Mouse (Mus musculus) limb, embryonic 12.5 days (tissue): Measurements from ENCODE around the gene Agl. TPM values are rescaled to one million over a fixed set of nuclear protein-coding genes. Genes with fewer than 3 reads are reported as not detected.
"Not testable (repeated sequence)": the region's sequence is repeated elsewhere in the genome, so short reads cannot be mapped to it uniquely, and the experiment has no call there.

Experiments used
- ATAC-seq: fragments of 200-750 bp; cut with Nextera tagmentation; 2 replicates; pipeline ENCODE4 v1.8.0; 2017; ENCODE audit warnings: low read depth, moderate TSS enrichment; ENCODE audit not compliant: insufficient number of reproducible peaks, insufficient read depth, low FRiP score, low TSS enrichment
- H3K27ac ChIP-seq: fragments of 300-500 bp; sonication (generic); 2 replicates; pipeline ENCODE4 v1.5.1; 2016; ENCODE audit warnings: mild to moderate bottlenecking, moderate library complexity
- H3K27me3 ChIP-seq: fragments of 300-500 bp; sonication (generic); 2 replicates; pipeline ENCODE4 v1.6.1; 2016; ENCODE audit warnings: mild to moderate bottlenecking, moderate library complexity
- H3K36me3 ChIP-seq: fragments of 300-500 bp; sonication (generic); 2 replicates; pipeline ENCODE4 v1.6.1; 2016; ENCODE audit warnings: mild to moderate bottlenecking, moderate library complexity
- H3K4me1 ChIP-seq: fragments of 300-500 bp; sonication (generic); replicated peaks from 2 replicates; pipeline ENCODE4 v1.6.1; 2016
- H3K4me2 ChIP-seq: fragments of 300-500 bp; sonication (generic); 2 replicates; pipeline ENCODE4 v1.6.1; 2016; ENCODE audit warnings: mild to moderate bottlenecking, moderate library complexity
- H3K4me3 ChIP-seq: fragments of 300-500 bp; sonication (generic); replicated peaks from 2 replicates; pipeline ENCODE4 v1.5.1; 2016; ENCODE audit warnings: mild to moderate bottlenecking
- H3K9ac ChIP-seq: fragments of 300-500 bp; sonication (generic); replicated peaks from 2 replicates; pipeline ENCODE4 v1.6.1; 2016; ENCODE audit warnings: mild to moderate bottlenecking, moderate library complexity
- H3K9me3 ChIP-seq: fragments of 300-500 bp; sonication (generic); 2 replicates; pipeline ENCODE4 v1.6.1; 2016; ENCODE audit warnings: mild to moderate bottlenecking, moderate library complexity
- WGBS: fragments of 180-500 bp; shearing (Covaris S2); methylation state at CpG from one replicate; pipeline ENCODE4 v1.1.7; 2016; 5-methylcytosine and 5-hydroxymethylcytosine counted together
- polyA plus RNA-seq: library from polyadenylated mRNA; unstranded; fragments of >200 nt; fragmentation: Nextera tagmentation; extraction: Ambion mirVana; gene quantifications from 2 replicates; pipeline ENCODE4 v1.2.1, GENCODE M21; 2016

Gene Agl
- polyA plus RNA-seq, 1 experiment from 2014 or later = 16.4 TPM

GRCm38 (mm10) chr3:116815916-116816315 lies 8.0 kb upstream of the Agl start:
- WGBS = 67% methylated on average over 4 of the region's 4 CpGs
- H3K9ac ChIP-seq = no peak overlapping the region
- no peaks in the 10 kb centered on the region for H3K27me3 ChIP-seq
- H3K4me2 ChIP-seq = no peak overlapping the region
- ATAC-seq = no peak
- H3K4me3 ChIP-seq = no peak overlapping the region
- no peaks in the 10 kb centered on the region for H3K9me3 ChIP-seq
- H3K27ac ChIP-seq = no peak overlapping the region
- 0 out of 2 replicates have a peak, but pooled peaks cover 3% of the 10 kb centered on the region for H3K4me1 ChIP-seq
- H3K36me3 ChIP-seq = no peaks in the 10 kb centered on the region

- Histone ChIP-seq H3K36me3 (no peaks in the 10 kb centered on the region), H3K4me2 (no peak overlapping the region), H3K9ac (no peak overlapping the region), H3K27me3 (no peaks in the 10 kb centered on the region), H3K4me1 (0 out of 2 replicates have a peak, but pooled peaks cover 3% of the 10 kb centered on the region), H3K27ac (no peak overlapping the region), H3K4me3 (no peak overlapping the region), H3K9me3 (no peaks in the 10 kb centered on the region)
- 79% methylated on average over 6 of the region's 6 CpGs for WGBS
- no peak for ATAC-seq
Measured at GRCm38 (mm10) chr3:116815305-116815797, 7.4 kb upstream of the Agl start.

- no peak overlapping the region for H3K27ac ChIP-seq
- no peak for ATAC-seq
- no peak overlapping the region for H3K4me3 ChIP-seq
- 0 out of 2 replicates have a peak, but pooled peaks cover 3% of the 10 kb centered on the region for H3K4me1 ChIP-seq
- H3K4me2 ChIP-seq = no peak overlapping the region
- WGBS = 92% methylated on average over 2 of the region's 2 CpGs
- no peak overlapping the region for H3K9ac ChIP-seq
- H3K27me3 ChIP-seq = no peaks in the 10 kb centered on the region
- H3K9me3 ChIP-seq = no peaks in the 10 kb centered on the region
- no peaks in the 10 kb centered on the region for H3K36me3 ChIP-seq
Measured at GRCm38 (mm10) chr3:116812946-116813345, 5.0 kb upstream of the Agl start.

- H3K9ac ChIP-seq, H3K4me3 ChIP-seq, H3K27me3 ChIP-seq, ATAC-seq, H3K9me3 ChIP-seq, H3K4me1 ChIP-seq, H3K27ac ChIP-seq, H3K4me2 ChIP-seq, H3K36me3 ChIP-seq: not testable (repeated sequence)
- WGBS = 86% methylated on average over 6 of the region's 6 CpGs
Measured at GRCm38 (mm10) chr3:116810351-116810750, 2.4 kb upstream of the Agl start.

GRCm38 (mm10) chr3:116809221-116809620 lies 1.3 kb upstream of the Agl start:
- Histone ChIP-seq H3K9ac (no peak overlapping the region), H3K27me3 (no peaks in the 10 kb centered on the region), H3K9me3 (no peaks in the 10 kb centered on the region), H3K4me2 (no peak overlapping the region), H3K4me1 (peaks cover 7% of the 10 kb centered on the region), H3K4me3 (no peak overlapping the region), H3K36me3 (no peaks in the 10 kb centered on the region), H3K27ac (no peak overlapping the region)
- WGBS = 94% methylated on average over 6 of the region's 6 CpGs
- ATAC-seq = no peak

- no peaks in the 10 kb centered on the region for H3K9me3 ChIP-seq
- H3K4me1 ChIP-seq = peaks cover 7% of the 10 kb centered on the region
- H3K27me3 ChIP-seq = no peaks in the 10 kb centered on the region
- peak overlapping the region; percentile 62 for H3K4me2 ChIP-seq
- ATAC-seq = peak; percentile 69
- peak overlapping the region; percentile 70; the same call in 1 of the 2 replicates for H3K9ac ChIP-seq
- H3K27ac ChIP-seq = peak overlapping the region; percentile 41; the same call in 1 of the 2 replicates
- H3K4me3 ChIP-seq = peak overlapping the region; percentile 80
- no peaks in the 10 kb centered on the region for H3K36me3 ChIP-seq
- WGBS = 67% methylated on average over 10 of the region's 10 CpGs
Measured at GRCm38 (mm10) chr3:116808507-116809217, 696 bp upstream of the Agl start.

GRCm38 (mm10) chr3:116805866-116806265 lies 2.1 kb downstream of the Agl start:
- WGBS = 79% methylated on average over 3 of the region's 3 CpGs
- Histone ChIP-seq H3K4me2 (no peak overlapping the region), H3K36me3 (peaks cover 5% of the 10 kb centered on the region; the same call in 1 of the 2 replicates), H3K4me3 (no peak overlapping the region), H3K4me1 (peaks cover 7% of the 10 kb centered on the region), H3K27ac (no peak overlapping the region), H3K9me3 (no peaks in the 10 kb centered on the region), H3K9ac (no peak overlapping the region), H3K27me3 (no peaks in the 10 kb centered on the region)
- no peak for ATAC-seq

- Histone ChIP-seq H3K9me3 (no peaks in the 10 kb centered on the region), H3K27ac (no peak overlapping the region), H3K36me3 (peaks cover 5% of the 10 kb centered on the region; the same call in 1 of the 2 replicates), H3K27me3 (no peaks in the 10 kb centered on the region), H3K4me1 (peaks cover 7% of the 10 kb centered on the region), H3K9ac (no peak overlapping the region), H3K4me2 (peak overlapping the region; percentile 27), H3K4me3 (no peak overlapping the region)
- 14% methylated on average over 6 of the region's 6 CpGs for WGBS
- no peak for ATAC-seq
Measured at GRCm38 (mm10) chr3:116804746-116805285, 3.1 kb downstream of the Agl start.

- peaks cover 7% of the 10 kb centered on the region for H3K4me1 ChIP-seq
- peaks cover 5% of the 10 kb centered on the region; the same call in 1 of the 2 replicates for H3K36me3 ChIP-seq
- no peak overlapping the region for H3K9ac ChIP-seq
- H3K27me3 ChIP-seq = no peaks in the 10 kb centered on the region
- H3K9me3 ChIP-seq = no peaks in the 10 kb centered on the region
- WGBS = 41% methylated on average over 8 of the region's 8 CpGs
- no peak overlapping the region for H3K4me3 ChIP-seq
- no peak overlapping the region for H3K27ac ChIP-seq
- ATAC-seq = no peak
- no peak overlapping the region for H3K4me2 ChIP-seq
Measured at GRCm38 (mm10) chr3:116801755-116802154, 6.2 kb downstream of the Agl start.

GRCm38 (mm10) chr3:116798821-116799510 lies 9.0 kb downstream of the Agl start:
- Histone ChIP-seq H3K4me3 (no peak overlapping the region), H3K9ac (no peak overlapping the region), H3K27me3 (no peaks in the 10 kb centered on the region), H3K9me3 (no peaks in the 10 kb centered on the region), H3K36me3 (peaks cover 5% of the 10 kb centered on the region; the same call in 1 of the 2 replicates), H3K4me2 (no peak overlapping the region), H3K27ac (no peak overlapping the region), H3K4me1 (no peaks in the 10 kb centered on the region)
- 73% methylated on average over 4 of the region's 4 CpGs for WGBS
- ATAC-seq = no peak

GRCm38 (mm10) chr3:116788851-116789250 lies 19.1 kb downstream of the Agl start:
- Histone ChIP-seq H3K27ac (no peak overlapping the region), H3K4me1 (no peaks in the 10 kb centered on the region; the same call in 1 of the 2 replicates), H3K27me3 (no peaks in the 10 kb centered on the region), H3K9ac (no peak overlapping the region), H3K4me2 (no peak overlapping the region), H3K9me3 (no peaks in the 10 kb centered on the region), H3K36me3 (peaks cover 53% of the 10 kb centered on the region), H3K4me3 (no peak overlapping the region)
- no peak for ATAC-seq
- 85% methylated on average over 5 of the region's 5 CpGs for WGBS
